1 mouse cellular context compared by ENCODE assay signal in genomic region chr2:180124192-180124591, GRCm38 (mm10).
TF ChIP-seq lines count a peak whose summit lies in the region.

No protein-coding gene starts in this region.

TF ChIP-seq in ES-E14, 5 proteins besides CTCF, POLR2A, EP300 and RAD21 (continued from another document):
- TF ChIP-seq ZNF384 (IDR thresholded peaks at IDR 0.05; ENCODE audit: low read depth, low read length), result 0 out of 2 replicates have a peak, but pooled peaks have one; percentile 15
